Mouse (Mus musculus) C3H10T1/2 (cell line): ENCODE measurements around the gene Rap2b. TPM values are rescaled to one million over a fixed set of nuclear protein-coding genes. Genes with fewer than 3 reads are reported as not detected.

Experiments
- polyA plus RNA-seq, 2 experiments: library from polyadenylated mRNA; unstranded; fragments of >200 nt; fragmentation: generic; extraction: Trizol; gene quantifications; one replicate each; pipeline ENCODE4 v1.2.1; 2012; ENCODE audit warnings: missing spikeins in 2 of 2

Gene Rap2b
- 1 to 10 TPM; 1.2 to 9.5 TPM for polyA plus RNA-seq

DNA sequence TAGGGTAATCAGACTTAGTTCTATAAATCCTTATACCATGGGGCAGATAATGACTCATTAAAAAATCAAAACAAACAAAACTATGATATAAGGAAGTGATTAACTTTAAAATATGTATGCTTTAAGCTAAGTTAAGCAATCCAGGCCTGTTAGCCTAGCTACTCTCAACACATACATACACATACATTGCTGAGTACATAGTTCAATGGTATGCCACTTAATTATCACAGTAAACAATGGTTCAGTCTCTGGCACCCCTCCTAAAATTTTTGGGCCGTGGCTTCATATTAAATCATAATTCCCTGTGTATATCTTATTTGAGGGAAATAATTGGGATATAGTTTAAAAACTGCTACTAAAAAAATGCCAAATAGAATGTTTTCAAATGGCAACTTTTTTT is at the start of gene Rap2b:
Rap2b (plus strand) TSS at position 301 of the 400 bp plus-strand sequence.

DNA sequence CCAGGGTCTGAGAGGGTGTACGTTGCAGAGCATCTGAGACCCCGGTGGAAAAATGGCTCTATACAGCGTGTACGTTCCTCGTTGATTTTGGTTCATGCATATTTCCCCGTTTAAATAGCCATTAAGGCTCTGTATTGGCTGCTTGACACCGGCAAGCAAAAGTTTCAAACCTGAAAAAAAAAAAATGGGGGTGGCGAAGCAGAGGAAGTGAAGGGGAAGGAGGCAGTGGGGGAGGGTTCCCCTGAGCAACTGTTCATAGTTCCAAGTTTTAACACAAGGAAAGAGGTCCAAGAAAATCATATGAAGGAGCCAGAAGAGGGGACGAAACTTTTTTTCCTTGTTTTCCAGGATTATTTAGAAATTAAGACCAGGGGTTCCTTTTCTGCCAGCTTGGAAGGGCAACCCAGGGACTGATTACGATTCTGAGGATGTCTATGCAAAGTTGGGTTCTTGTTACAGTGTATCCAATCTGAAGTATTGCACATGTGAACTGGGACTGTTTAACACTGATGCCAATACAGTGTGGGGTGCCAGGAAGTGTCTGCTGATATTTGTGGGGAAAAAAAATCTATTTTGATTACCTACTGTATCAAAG is 4.4 kb downstream of the Rap2b start, which contains the start of gene B430305J03Rik:
B430305J03Rik (minus strand) TSS at position 173 of the 595 bp plus-strand sequence.

Other genes with a start within 250 kb of the Rap2b start
- gene B430305J03Rik, start 4.3 kb downstream of the Rap2b start, polyA plus RNA-seq, result not detected